Mouse (Mus musculus): ENCODE measurements around the gene Lrrc1. TPM values are rescaled to one million over a fixed set of nuclear protein-coding genes. Genes with fewer than 3 reads are reported as not detected.
A peak's percentile ranks its signal among the peaks of the same experiment; 100 is the strongest.
"Not testable (repeated sequence)": the region's sequence is repeated elsewhere in the genome, so short reads cannot be mapped to it uniquely, and the experiment has no call there.

The Lrrc1 gene
- polyA plus RNA-seq (2015; fragmentation: Nextera tagmentation; extraction: Ambion mirVana): 15.7 and 16.5 TPM in 2 replicates

DNA sequence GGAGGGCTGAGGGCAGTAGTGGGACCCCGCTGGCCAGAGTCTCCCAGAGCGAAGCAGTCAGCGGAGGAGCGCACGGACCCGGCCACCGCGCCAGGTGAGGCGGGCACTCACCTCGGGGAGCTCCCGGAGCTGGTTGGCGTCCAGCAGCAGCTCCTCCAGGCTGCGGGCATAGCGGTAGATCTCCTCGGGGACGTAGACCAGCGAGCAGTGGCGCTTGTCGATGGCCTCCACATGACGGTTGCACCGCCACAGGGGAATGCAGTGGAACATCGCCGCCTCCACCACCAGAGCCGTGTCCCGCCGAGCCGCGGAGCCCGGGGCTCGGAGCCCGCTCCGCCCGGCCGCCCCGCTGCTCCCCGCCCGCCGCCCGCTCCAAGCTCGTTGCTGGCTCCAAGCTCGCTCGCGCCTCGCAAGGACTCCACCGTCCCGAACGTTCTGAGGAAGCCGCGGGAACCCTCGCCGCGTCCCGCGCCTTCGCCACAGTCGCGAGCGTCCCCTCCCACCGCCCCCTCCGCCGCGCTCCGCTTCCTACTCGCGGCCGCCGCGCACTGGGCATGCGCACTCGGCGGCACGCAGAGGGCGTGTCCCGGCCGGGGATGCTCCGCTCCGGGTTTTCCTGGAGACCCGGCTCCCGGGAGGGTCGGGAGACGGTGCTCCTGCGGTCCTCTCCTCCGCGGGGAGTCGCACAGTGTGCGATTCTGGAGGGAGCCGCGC is at the start of gene Lrrc1:
Gene Lrrc1, minus strand, starts transcription at position 517 of the 714 bp plus-strand sequence.
- peak within 1 kb of the TSS; percentile 90 for H3K27ac ChIP-seq
- no peaks in the 10 kb centered on the region for H3K27me3 ChIP-seq
- H3K4me1 ChIP-seq: peaks cover 28% of the 10 kb centered on the region
- WGBS: 0% methylated on average over 86 of the region's 88 CpGs
- H3K4me3 ChIP-seq: peak within 1 kb of the TSS; percentile 78
- no peaks in the 10 kb centered on the region for H3K9me3 ChIP-seq
- peak within 1 kb of the TSS; percentile 87 for H3K9ac ChIP-seq
- H3K4me2 ChIP-seq: peak within 1 kb of the TSS; percentile 98
- peak; percentile 90 for ATAC-seq (ENCODE audit: insufficient number of reproducible peaks, insufficient read depth, low FRiP score, low TSS enrichment, low read depth)
- H3K36me3 ChIP-seq: no peaks in the 10 kb centered on the region

DNA sequence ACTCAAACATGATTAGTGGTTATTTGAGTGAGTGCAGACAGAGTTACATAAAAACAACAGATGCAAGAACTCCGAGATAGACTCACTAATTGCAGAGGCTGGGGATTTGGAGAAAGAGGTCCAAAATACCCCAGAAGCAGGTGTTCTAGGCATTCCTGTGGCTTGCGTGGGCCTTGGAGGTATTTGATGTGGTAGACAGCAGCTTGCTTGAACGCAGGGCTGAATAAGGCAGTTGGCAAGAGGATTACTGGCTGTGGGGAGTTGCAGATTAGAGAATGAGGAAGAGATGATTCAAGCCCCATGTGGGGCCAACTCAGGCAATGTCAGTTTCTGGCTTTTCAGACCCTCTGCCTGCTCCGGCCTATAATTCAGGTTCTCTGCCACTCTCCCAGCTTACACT is 47.8 kb upstream of the Lrrc1 start:
- no peaks in the 10 kb centered on the region for H3K27me3 ChIP-seq
- no peak overlapping the region for H3K27ac ChIP-seq
- WGBS: 46% methylated on average over 4 of the region's 4 CpGs
- 0 out of 2 replicates have a peak, but pooled peaks have one; percentile 26 for ATAC-seq (ENCODE audit: insufficient number of reproducible peaks, insufficient read depth, low FRiP score, low TSS enrichment, low read depth)
- no peaks in the 10 kb centered on the region for H3K36me3 ChIP-seq
- H3K9ac ChIP-seq: no peak overlapping the region
- peaks cover 16% of the 10 kb centered on the region for H3K4me1 ChIP-seq
- H3K4me2 ChIP-seq: no peak overlapping the region
- H3K9me3 ChIP-seq: no peaks in the 10 kb centered on the region
- H3K4me3 ChIP-seq: no peak overlapping the region

DNA sequence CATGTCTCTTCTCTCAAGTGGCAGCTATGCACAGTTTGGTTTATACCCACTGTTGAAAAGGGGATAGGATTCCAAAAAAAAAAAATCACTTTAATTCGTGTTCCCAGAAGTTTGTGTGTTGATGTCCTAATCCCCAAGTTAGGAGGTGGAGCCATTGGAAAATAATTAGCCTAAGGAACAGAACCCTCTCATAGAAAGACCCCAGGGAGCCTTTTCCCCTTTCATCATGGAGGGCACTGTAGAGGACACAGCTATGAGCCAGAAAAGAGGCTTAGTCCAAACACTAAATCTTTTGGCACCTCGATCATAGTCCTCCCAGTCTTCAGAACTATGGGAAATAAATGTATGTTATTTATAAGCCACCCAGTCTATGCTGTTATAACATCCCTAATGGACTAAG is 44.8 kb upstream of the Lrrc1 start:
- no peak for ATAC-seq (ENCODE audit: insufficient number of reproducible peaks, insufficient read depth, low FRiP score, low TSS enrichment, low read depth)
- no peak overlapping the region for H3K4me3 ChIP-seq
- H3K9me3 ChIP-seq: no peaks in the 10 kb centered on the region
- no peaks in the 10 kb centered on the region for H3K36me3 ChIP-seq
- H3K27ac ChIP-seq: no peak overlapping the region
- no peak overlapping the region for H3K4me2 ChIP-seq
- WGBS: 51% methylated on average over 2 of the region's 2 CpGs
- peaks cover 7% of the 10 kb centered on the region; the same call in 1 of the 2 replicates for H3K4me1 ChIP-seq
- no peaks in the 10 kb centered on the region for H3K27me3 ChIP-seq
- no peak overlapping the region for H3K9ac ChIP-seq

DNA sequence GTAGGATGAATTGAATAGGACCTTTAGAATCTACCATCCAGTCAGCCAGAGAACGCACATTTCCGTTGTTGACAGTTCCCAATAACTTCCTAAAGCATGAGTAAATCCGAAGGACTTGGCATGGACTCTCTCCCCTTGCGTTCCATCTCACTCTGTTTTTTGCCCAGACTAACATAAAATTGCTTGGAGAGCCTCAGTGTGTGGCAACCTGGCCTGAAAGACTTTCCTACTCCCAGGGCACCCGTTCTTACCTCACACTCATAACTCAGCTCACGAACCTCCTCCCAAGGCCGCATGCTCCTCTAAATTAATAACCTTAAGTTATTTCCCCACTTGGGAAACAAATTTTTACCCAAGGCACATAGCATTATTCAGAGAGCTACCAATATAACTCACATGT is 42.9 kb upstream of the Lrrc1 start:
- H3K36me3 ChIP-seq: no peaks in the 10 kb centered on the region
- WGBS: 87% methylated on average over 7 of the region's 7 CpGs

DNA sequence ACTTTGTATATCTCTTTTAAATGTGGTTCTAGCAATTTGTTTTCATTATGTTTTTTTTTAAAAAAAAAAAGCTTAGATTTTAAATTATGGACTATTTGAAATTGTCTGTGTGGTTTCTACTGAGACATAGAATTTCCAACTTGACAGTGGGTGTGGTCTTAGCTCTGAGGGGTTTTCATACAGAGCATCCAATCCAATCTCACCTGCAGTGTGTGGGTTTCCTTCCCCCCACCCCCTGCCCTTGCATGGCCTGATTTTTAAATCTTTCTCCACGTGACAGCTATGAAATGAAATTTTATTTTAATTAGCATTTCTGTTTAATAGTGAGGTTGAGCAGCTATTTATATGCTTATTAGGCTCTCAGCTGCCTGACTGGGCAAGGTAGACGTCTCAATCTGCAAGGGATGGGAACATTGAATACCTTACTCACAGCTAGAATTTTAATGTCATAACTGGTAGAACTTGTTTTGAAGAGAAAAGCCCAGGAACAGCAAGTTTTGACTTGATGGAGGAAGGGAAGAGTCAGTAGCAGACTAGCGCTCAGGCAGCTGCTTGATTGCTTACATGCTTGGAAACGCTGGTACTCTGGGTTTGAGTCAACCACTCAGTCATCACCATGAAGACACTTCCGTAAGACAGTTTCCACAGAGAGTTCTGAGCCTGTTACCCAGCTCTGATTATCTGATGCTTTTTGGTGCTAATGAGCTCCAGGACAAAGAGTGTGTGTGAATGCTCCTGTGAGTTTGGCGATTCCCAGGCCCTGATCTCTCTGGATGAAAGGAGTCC is 42.3 kb upstream of the Lrrc1 start:
- Histone ChIP-seq H3K36me3 (no peaks in the 10 kb centered on the region), H3K4me3 (no peak overlapping the region), H3K27me3 (no peaks in the 10 kb centered on the region), H3K27ac (peak overlapping the region; percentile 55; the same call in 1 of the 2 replicates), H3K9ac (no peak overlapping the region), H3K9me3 (no peaks in the 10 kb centered on the region), H3K4me2 (no peak overlapping the region), H3K4me1 (no peaks in the 10 kb centered on the region)
- 62% methylated on average over 6 of the region's 6 CpGs for WGBS
- ATAC-seq (ENCODE audit: insufficient number of reproducible peaks, insufficient read depth, low FRiP score, low TSS enrichment, low read depth): 0 out of 2 replicates have a peak, but pooled peaks have one; percentile 59

More for the DNA sequence above, 42.9 kb upstream of the Lrrc1 start:
- Histone ChIP-seq H3K4me3 (no peak overlapping the region), H3K9me3 (no peaks in the 10 kb centered on the region), H3K4me2 (no peak overlapping the region), H3K27ac (peak overlapping the region; percentile 55; the same call in 1 of the 2 replicates), H3K4me1 (0 out of 2 replicates have a peak, but pooled peaks cover 2% of the 10 kb centered on the region), H3K9ac (no peak overlapping the region), H3K27me3 (no peaks in the 10 kb centered on the region)
- no peak for ATAC-seq (ENCODE audit: insufficient number of reproducible peaks, insufficient read depth, low FRiP score, low TSS enrichment, low read depth)

DNA sequence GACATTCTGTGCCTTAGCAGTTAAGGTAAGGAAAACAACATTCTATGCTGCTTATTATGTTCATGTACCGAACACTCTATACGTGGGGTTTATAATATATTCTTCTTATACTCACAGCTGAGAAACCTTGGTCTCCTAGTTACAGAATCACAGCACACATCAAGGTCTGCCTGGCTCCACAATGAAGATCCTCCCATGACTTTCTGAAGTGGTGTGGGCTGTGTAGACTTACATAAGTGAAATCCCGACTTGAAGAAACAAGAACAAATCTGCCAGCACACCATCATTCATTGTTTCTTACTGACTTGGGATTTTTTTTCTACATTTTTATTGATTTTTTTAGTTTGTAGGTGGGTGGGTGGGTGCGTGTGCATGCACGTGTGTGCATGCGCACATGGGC is 40.1 kb upstream of the Lrrc1 start:
- Histone ChIP-seq H3K9me3 (no peaks in the 10 kb centered on the region), H3K4me2 (no peak overlapping the region), H3K4me1 (no peaks in the 10 kb centered on the region), H3K27ac (no peak overlapping the region), H3K36me3 (no peaks in the 10 kb centered on the region), H3K4me3 (no peak overlapping the region), H3K9ac (no peak overlapping the region), H3K27me3 (no peaks in the 10 kb centered on the region)
- 93% methylated on average over 6 of the region's 6 CpGs for WGBS
- ATAC-seq (ENCODE audit: insufficient number of reproducible peaks, insufficient read depth, low FRiP score, low TSS enrichment, low read depth): no peak

DNA sequence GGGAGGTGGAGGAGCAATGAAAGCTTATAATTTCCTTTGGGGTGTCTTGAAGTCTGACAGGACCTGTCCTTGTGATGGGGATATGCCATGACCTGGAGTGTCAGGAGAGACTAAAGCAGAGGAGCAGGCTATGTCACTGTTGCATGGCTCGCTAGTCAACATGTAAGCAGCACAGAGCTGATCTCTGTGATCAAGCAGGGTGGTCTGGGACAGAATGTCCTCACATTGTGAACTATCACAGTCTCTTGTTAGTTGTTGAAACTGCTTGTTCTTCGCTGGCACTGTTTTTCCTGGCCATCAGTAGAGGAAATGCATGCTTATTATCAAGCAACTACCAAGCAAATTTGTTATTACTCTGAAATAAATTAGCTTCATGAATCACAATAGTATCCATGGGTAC is 38.6 kb upstream of the Lrrc1 start:
- Histone ChIP-seq H3K4me2 (no peak overlapping the region), H3K4me1 (no peaks in the 10 kb centered on the region), H3K9me3 (no peaks in the 10 kb centered on the region), H3K9ac (no peak overlapping the region), H3K4me3 (no peak overlapping the region), H3K36me3 (no peaks in the 10 kb centered on the region), H3K27me3 (no peaks in the 10 kb centered on the region), H3K27ac (no peak overlapping the region)
- ATAC-seq (ENCODE audit: insufficient number of reproducible peaks, insufficient read depth, low FRiP score, low TSS enrichment, low read depth): no peak
- 67% methylated on average over 2 of the region's 2 CpGs for WGBS

DNA sequence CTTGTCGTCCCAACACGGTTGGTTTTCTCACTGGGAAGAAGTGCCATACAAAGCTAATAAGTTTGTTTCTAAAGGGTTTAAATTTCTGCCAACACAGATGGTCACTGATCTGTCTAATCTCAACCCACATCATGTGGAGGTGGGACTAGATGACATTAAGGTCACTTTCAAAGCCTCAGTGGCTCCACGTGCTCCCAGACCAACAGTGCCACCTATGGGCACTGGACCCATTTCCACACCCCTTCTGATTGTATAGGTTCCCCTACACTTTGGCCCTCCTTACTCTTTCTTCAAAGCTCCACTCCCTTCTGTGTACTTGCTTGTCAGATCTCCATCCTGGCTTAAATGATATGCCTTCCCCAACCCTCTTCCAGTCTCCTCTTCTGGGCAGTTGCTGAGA is 35.2 kb upstream of the Lrrc1 start:
- ATAC-seq (ENCODE audit: insufficient number of reproducible peaks, insufficient read depth, low FRiP score, low TSS enrichment, low read depth): no peak
- Histone ChIP-seq H3K9me3 (no peaks in the 10 kb centered on the region), H3K9ac (no peak overlapping the region), H3K36me3 (no peaks in the 10 kb centered on the region), H3K27me3 (no peaks in the 10 kb centered on the region), H3K4me2 (no peak overlapping the region), H3K27ac (no peak overlapping the region), H3K4me1 (no peaks in the 10 kb centered on the region), H3K4me3 (no peak overlapping the region)
- 74% methylated on average over 3 of the region's 3 CpGs for WGBS

DNA sequence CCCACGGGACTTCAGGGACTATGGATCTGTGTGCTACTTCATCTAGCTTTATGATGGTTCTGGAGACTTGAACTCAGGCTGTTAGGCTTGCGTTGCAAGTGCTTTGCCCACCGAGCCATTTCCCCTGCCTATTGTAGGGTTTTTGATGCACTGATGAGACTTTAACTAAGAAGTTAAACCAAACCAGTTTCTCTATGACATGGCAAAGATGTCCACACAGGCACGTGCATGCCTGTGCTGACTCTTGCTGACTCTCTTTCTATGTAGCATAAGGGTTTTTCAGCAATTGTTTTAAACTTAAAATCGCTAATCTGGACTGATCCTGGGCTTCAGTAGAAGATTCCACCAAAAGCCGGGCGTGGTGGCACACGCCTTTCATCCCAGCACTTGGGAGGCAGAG is 33.3 kb upstream of the Lrrc1 start:
- Histone ChIP-seq H3K27ac (no peak overlapping the region), H3K4me2 (no peak overlapping the region), H3K9me3 (no peaks in the 10 kb centered on the region), H3K36me3 (no peaks in the 10 kb centered on the region), H3K27me3 (no peaks in the 10 kb centered on the region), H3K4me1 (no peaks in the 10 kb centered on the region), H3K4me3 (no peak overlapping the region), H3K9ac (no peak overlapping the region)
- ATAC-seq (ENCODE audit: insufficient number of reproducible peaks, insufficient read depth, low FRiP score, low TSS enrichment, low read depth): no peak
- WGBS: 92% methylated on average over 8 of the region's 8 CpGs

DNA sequence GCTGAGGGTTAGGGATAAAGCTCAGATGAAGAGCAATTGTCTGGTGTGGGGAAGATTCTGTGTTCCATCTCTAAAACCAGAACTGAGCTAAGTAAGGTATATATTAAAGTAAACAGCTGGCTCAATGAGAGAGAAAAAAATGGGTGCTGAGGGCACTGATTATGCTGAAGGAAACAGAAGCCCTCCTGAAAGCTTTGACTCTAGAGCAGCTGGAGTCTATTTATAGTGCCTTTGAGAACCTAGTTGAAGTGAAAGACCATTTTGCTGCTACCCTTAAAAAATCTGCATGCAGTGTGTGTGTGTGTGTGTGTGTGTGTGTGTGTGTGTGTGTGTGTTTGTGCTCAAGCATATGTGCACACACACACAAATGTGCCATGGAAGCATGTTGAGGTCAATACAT is 32.7 kb upstream of the Lrrc1 start:
- Histone ChIP-seq H3K4me2 (no peak overlapping the region), H3K9ac (no peak overlapping the region), H3K9me3 (no peaks in the 10 kb centered on the region), H3K27ac (no peak overlapping the region), H3K4me1 (no peaks in the 10 kb centered on the region), H3K4me3 (no peak overlapping the region), H3K36me3 (no peaks in the 10 kb centered on the region), H3K27me3 (no peaks in the 10 kb centered on the region)
- ATAC-seq (ENCODE audit: insufficient number of reproducible peaks, insufficient read depth, low FRiP score, low TSS enrichment, low read depth): no peak

DNA sequence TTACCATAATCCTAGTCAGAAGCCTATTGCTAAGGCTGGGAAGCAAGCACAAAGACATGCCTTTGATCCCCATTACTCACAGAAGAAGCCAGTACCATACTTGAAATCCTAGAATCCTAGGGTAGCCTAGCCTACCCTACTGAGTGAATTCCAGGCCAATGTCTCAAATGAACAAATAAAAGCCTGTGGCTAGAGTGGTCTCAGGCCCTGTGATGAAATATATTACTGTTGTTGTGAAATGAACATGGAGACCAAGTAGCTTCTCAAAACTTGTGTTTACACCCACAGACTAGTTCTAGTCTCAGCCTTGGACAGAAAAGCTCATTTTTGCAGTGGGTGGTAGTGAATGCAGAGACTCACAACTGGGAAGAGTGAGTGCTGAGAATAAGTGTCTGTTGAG is 31.6 kb upstream of the Lrrc1 start:
- H3K36me3 ChIP-seq: no peaks in the 10 kb centered on the region
- H3K4me2 ChIP-seq: no peak overlapping the region
- ATAC-seq (ENCODE audit: insufficient number of reproducible peaks, insufficient read depth, low FRiP score, low TSS enrichment, low read depth): no peak
- H3K27me3 ChIP-seq: no peaks in the 10 kb centered on the region
- H3K4me3 ChIP-seq: no peak overlapping the region
- H3K9ac ChIP-seq: no peak overlapping the region
- no peaks in the 10 kb centered on the region for H3K4me1 ChIP-seq
- no peaks in the 10 kb centered on the region for H3K9me3 ChIP-seq
- no peak overlapping the region for H3K27ac ChIP-seq

DNA sequence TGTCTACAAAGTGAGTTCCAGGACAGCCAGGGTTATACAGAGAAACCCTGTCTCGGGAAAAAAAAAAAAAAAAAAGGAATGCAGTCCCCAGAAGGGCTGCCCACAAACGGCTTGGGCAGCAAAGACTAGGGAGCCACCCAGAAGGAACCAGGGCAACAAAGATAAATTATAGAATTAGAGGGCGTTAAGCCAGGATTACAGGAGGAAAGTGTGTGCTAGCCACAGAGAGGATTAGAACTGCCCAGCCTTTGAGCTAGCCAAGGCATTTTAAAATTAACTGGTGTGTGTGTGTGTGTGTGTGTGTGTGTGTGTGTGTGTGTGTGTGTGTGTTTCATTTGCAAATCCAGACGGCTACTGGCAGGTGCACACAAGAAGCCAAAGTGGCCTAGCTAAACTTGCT is 30.3 kb upstream of the Lrrc1 start:
- ATAC-seq (ENCODE audit: insufficient number of reproducible peaks, insufficient read depth, low FRiP score, low TSS enrichment, low read depth); H3K4me1 ChIP-seq; H3K36me3 ChIP-seq; H3K4me3 ChIP-seq; H3K9me3 ChIP-seq; H3K27ac ChIP-seq; H3K4me2 ChIP-seq; H3K27me3 ChIP-seq; H3K9ac ChIP-seq: not testable (repeated sequence)
- 59% methylated on average over 4 of the region's 4 CpGs for WGBS
